Mouse (Mus musculus): ENCODE results near the gene Hmgcs2.

- TF ChIP-seq CTCF (IDR thresholded peaks at IDR 0.05; ENCODE audit: low read depth, low read length) (no peak), POLR2A (IDR thresholded peaks at IDR 0.05; ENCODE audit: insufficient read depth, low read length) (no peak), EP300 (IDR thresholded peaks at IDR 0.05; ENCODE audit: insufficient read depth, low read depth, low read length) (no peak)
Measured at GRCm38 (mm10) chr3:98254656-98255583, 25.3 kb upstream of the Hmgcs2 start.

Measured in ES-Bruce4 (cell line).